ENCODE assay signal across 8 mouse cellular contexts in the genomic region with DNA sequence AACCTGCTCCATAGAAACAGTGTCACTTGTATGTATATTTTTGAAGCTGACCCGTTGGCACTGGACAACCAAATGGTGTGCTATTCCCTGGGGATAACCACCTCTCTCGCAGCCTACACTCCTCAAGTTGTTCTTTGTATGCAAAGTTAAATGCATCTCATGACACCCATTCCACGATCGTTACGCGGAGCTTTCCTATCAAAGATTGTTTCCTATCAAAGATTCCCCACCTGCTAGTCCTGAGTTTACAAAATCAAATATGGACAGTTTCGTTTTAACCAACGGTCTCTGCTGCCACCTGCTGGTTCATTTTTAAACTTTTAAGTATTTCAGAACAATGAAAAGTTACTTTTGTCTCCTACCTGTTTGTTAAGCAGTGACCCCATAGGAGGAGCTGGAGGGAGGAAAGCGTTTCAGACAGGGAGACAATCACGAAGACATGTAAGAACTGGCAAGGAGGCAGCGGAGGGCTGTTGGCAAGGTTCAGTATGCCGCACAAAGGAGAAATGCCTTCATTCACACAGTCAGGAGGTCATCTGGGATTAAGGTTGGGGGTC. TPM values are rescaled to one million over a fixed set of nuclear protein-coding genes. Genes with fewer than 3 reads are reported as not detected.
DNase-seq lines count a peak whose midpoint lies in the region; ATAC-seq lines count a peak whose summit lies in the region.

No protein-coding gene starts in this region.

- no peaks in the 10 kb centered on the region for H3K4me1 ChIP-seq in forebrain, embryonic 14.5 days (ENCODE audit: control insufficient read depth, insufficient read depth, low read length)
- no peaks in the 10 kb centered on the region for H3K4me1 ChIP-seq in midbrain, embryonic 12.5 days

- no peaks in the 10 kb centered on the region for H3K27me3 ChIP-seq in forebrain, embryonic 14.5 days (replicated peaks; ENCODE audit: control insufficient read depth, insufficient read depth, low read length)
- no peaks in the 10 kb centered on the region for H3K27me3 ChIP-seq in midbrain, embryonic 12.5 days

- no peaks in the 10 kb centered on the region for H3K9me3 ChIP-seq in forebrain, embryonic 14.5 days (replicated peaks; ENCODE audit: control insufficient read depth, low read length)
- no peaks in the 10 kb centered on the region for H3K9me3 ChIP-seq in midbrain, embryonic 12.5 days

- WGBS in forebrain, embryonic 14.5 days: 25% methylated on average over 12 of the region's 12 CpGs
- WGBS in midbrain, embryonic 12.5 days: 31% methylated on average over 12 of the region's 12 CpGs

- no peaks in the 10 kb centered on the region for H3K36me3 ChIP-seq in forebrain, embryonic 14.5 days (ENCODE audit: control insufficient read depth, insufficient read depth, low read length)
- H3K36me3 ChIP-seq in midbrain, embryonic 12.5 days: no peaks in the 10 kb centered on the region

- H3K4me2 ChIP-seq in forebrain, embryonic 14.5 days (ENCODE audit: low read length): no peak overlapping the region
- H3K4me2 ChIP-seq in midbrain, embryonic 12.5 days (replicated peaks): no peak overlapping the region

- no peak overlapping the region for H3K27ac ChIP-seq in forebrain, embryonic 14.5 days (ENCODE audit: low read depth, low read length)
- H3K27ac ChIP-seq in midbrain, embryonic 12.5 days (replicated peaks): no peak overlapping the region

- ATAC-seq in forebrain, embryonic 14.5 days: peak; percentile 32; the same call in 1 of the 2 replicates
- ATAC-seq in midbrain, embryonic 12.5 days (ENCODE audit: low FRiP score, low read depth): peak; percentile 55; the same call in 1 of the 2 replicates

- no peak overlapping the region for H3K4me3 ChIP-seq in forebrain, embryonic 14.5 days (ENCODE audit: low read depth, low read length)
- H3K4me3 ChIP-seq in midbrain, embryonic 12.5 days: no peak overlapping the region

- peak; percentile 61 to 75 for DNase-seq in cerebellum, postnatal 10 days
- no peak for DNase-seq in cerebellum, adult 11 months
- DNase-seq in urinary bladder, postnatal 36 days (ENCODE audit: low spot score in 2 of 2): peak; percentile 14 to 28
- no peak for DNase-seq in urinary bladder, postnatal 4 days (ENCODE audit: low spot score in 2 of 2)
- peak; percentile 77 for DNase-seq in forebrain, embryonic 14.5 days (ENCODE audit: low spot score)
- DNase-seq in layer of hippocampus, adult 9-10 months (ENCODE audit: low spot score): peak; percentile 15
- peak; percentile 48 for DNase-seq in thymus, postnatal 4 days

- H3K9ac ChIP-seq in forebrain, embryonic 14.5 days (ENCODE audit: low read length): no peak overlapping the region
- H3K9ac ChIP-seq in midbrain, embryonic 12.5 days (replicated peaks): no peak overlapping the region

RNA-seq across cellular contexts. Expression of gene Kap, which starts 22.4 kb away (rescaled TPM):
- not detected in 2 replicates for polyA plus RNA-seq in forebrain, embryonic 14.5 days (2014; fragmentation: Nextera tagmentation; extraction: Ambion mirVana)
- not detected in 2 replicates for polyA plus RNA-seq in midbrain, embryonic 12.5 days (2016; fragmentation: Nextera tagmentation; extraction: Ambion mirVana)

Comparison
In these comparisons a context has a peak if more than half of its experiments do, and no peak if none do; other contexts are left out.
1. DNase-seq: peak in cerebellum, postnatal 10 days (2 of 2), urinary bladder, postnatal 36 days (2 of 2), forebrain, embryonic 14.5 days (single experiment), layer of hippocampus, adult 9-10 months (single experiment) and thymus, postnatal 4 days (single experiment); none in cerebellum, adult 11 months (single experiment) and urinary bladder, postnatal 4 days (0 of 2).